Mouse (Mus musculus) kidney, embryonic 16.5 days (tissue): Measurements from ENCODE around the gene Anp32e. TPM values are rescaled to one million over a fixed set of nuclear protein-coding genes. Genes with fewer than 3 reads are reported as not detected.
A peak's percentile ranks its signal among the peaks of the same experiment; 100 is the strongest.

Experiments
- ATAC-seq: fragments of 200-750 bp; cut with Nextera tagmentation; 2 replicates; pipeline ENCODE4 v1.8.0; 2017; ENCODE audit warnings: moderate TSS enrichment; ENCODE audit not compliant: low FRiP score, low TSS enrichment
- H3K27ac ChIP-seq: fragments of 300-500 bp; sonication (generic); 2 replicates; pipeline ENCODE4 v1.5.1; 2014; ENCODE audit warnings: low read length
- H3K27me3 ChIP-seq: fragments of 300-500 bp; sonication (generic); 2 replicates; pipeline ENCODE4 v1.6.1; 2014; ENCODE audit warnings: low read length, control low read depth, mixed read lengths; ENCODE audit not compliant: insufficient read depth
- H3K36me3 ChIP-seq: fragments of 300-500 bp; sonication (generic); 2 replicates; pipeline ENCODE4 v1.6.1; 2014; ENCODE audit warnings: low read length, control low read depth, mixed read lengths; ENCODE audit not compliant: insufficient read depth
- H3K4me1 ChIP-seq: fragments of 300-500 bp; sonication (generic); 2 replicates; pipeline ENCODE4 v1.6.1; 2014; ENCODE audit warnings: low read length, control low read depth, mixed read lengths; ENCODE audit not compliant: insufficient read depth
- H3K4me2 ChIP-seq: fragments of 300-500 bp; sonication (generic); replicated peaks from 2 replicates; pipeline ENCODE4 v1.6.1; 2014; ENCODE audit warnings: low read depth, low read length
- H3K4me3 ChIP-seq: fragments of 300-500 bp; sonication (generic); 2 replicates; pipeline ENCODE4 v1.5.1; 2014; ENCODE audit warnings: mild to moderate bottlenecking, low read length
- H3K9ac ChIP-seq: fragments of 300-500 bp; sonication (generic); replicated peaks from 2 replicates; pipeline ENCODE4 v1.6.1; 2014; ENCODE audit warnings: low read length
- H3K9me3 ChIP-seq: fragments of 300-500 bp; sonication (generic); 2 replicates; pipeline ENCODE4 v1.6.1; 2016; ENCODE audit warnings: low read length, control low read depth
- whole genome bisulfite sequencing: fragments of 180-500 bp; shearing (Covaris S2); extraction: QIAGEN DNeasy Blood & Tissue Kit; methylation state at CpG from one replicate; pipeline ENCODE4 v1.1.7; 2014; 5-methylcytosine and 5-hydroxymethylcytosine counted together
- polyA plus RNA-seq: library from polyadenylated mRNA; unstranded; fragments of >200 nt; fragmentation: Nextera tagmentation; extraction: Ambion mirVana; gene quantifications from 2 replicates; pipeline ENCODE4 v1.2.1, GENCODE M21; 2015

Gene Anp32e
- polyA plus RNA-seq: 206 and 252 TPM in 2 replicates

GRCm38 (mm10) chr3:95928658-95929503, at the start of gene Anp32e:
Gene Anp32e, plus strand, starts transcription at chr3:95929246.
- Histone ChIP-seq H3K9me3 (no peaks in the 10 kb centered on the region), H3K4me3 (peak within 1 kb of the TSS; percentile 93), H3K27me3 (no peaks in the 10 kb centered on the region), H3K4me1 (peaks cover 17% of the 10 kb centered on the region), H3K27ac (peak within 1 kb of the TSS; percentile 88), H3K4me2 (peak within 1 kb of the TSS; percentile 81), H3K36me3 (peaks cover 6% of the 10 kb centered on the region), H3K9ac (peak within 1 kb of the TSS; percentile 95)
- under 1% methylated on average over 49 of the region's 49 CpGs for WGBS
- ATAC-seq: peak; percentile 100

DNA sequence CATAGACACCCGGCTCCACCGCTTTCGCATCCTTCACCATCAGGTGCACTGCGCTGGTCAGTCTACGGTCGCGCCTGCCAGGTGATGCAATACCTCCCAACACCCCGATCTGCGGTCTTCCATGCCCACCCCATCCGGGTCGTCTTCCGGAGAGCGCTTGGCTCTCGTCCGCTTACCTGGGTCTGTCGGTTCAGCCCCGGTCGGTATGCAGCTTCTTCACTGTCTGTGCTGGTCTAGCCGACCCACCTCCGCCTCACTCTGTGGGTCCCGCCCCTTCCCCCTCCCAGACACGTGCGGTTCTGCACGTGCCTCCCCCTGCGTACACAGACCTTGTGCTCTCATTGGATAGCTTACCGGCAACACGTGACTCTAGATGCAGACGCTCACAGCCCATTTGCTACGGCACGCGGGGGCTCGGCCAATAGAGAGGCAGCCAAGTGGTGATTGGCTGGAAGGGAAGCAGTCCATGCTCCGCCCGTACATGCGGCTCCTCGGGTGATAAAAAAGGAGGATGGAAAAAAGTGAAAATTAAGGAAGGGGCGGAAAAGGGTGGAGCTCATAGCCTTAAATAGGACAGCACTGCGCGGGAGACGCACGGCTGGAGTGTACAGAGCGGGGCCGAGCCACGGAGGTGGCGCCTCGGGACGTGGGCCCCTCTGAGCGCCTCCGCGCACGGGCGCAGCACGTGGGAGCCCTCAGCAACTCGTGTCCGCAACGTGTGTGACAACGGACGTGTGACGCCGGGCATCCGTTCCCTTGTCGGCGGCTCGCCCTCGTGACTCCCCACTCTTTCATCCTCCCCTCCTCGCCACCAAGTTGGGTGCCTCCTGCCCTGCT, 46.8 kb upstream of the Anp32e start, which contains the start of gene Ciart:
Ciart (minus strand) TSS at position 273 of the 837 bp plus-strand sequence.
- Histone ChIP-seq H3K27me3 (no peaks in the 10 kb centered on the region), H3K9me3 (no peaks in the 10 kb centered on the region), H3K27ac (no peak within 1 kb of the TSS), H3K9ac (peak within 1 kb of the TSS; percentile 31), H3K4me1 (peaks cover 9% of the 10 kb centered on the region; the same call in 1 of the 2 replicates), H3K4me3 (peak within 1 kb of the TSS; percentile 52), H3K36me3 (no peaks in the 10 kb centered on the region), H3K4me2 (peak within 1 kb of the TSS; percentile 92)
- WGBS: 0% methylated on average over 65 of the region's 66 CpGs
- ATAC-seq: peak; percentile 99

GRCm38 (mm10) chr3:95882816-95883425, 46.1 kb upstream of the Anp32e start:
- WGBS: 1% methylated on average over 24 of the region's 24 CpGs

DNA sequence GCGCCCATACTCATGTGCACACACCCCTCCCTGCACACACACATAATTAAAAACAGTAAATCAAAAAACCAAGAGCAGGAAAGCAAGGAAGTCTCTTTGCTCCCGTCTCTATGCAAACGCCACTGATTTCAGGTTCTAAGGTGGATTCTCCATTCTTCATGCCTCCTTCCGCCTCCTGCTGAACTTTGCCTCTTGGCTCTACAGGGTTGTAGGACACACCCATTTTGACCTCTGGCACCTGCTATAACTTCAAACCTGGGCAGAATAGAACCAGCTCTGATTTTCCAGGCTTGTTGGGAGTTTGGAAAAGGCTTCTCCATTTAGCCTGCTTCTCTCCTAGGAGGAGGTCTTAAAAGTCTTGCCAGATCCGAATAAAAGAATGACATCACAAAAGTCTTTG, 44.6 kb upstream of the Anp32e start:
- no peak overlapping the region for H3K4me2 ChIP-seq
- H3K4me1 ChIP-seq: peaks cover 11% of the 10 kb centered on the region; the same call in 1 of the 2 replicates
- no peak overlapping the region for H3K27ac ChIP-seq
- no peak overlapping the region for H3K4me3 ChIP-seq
- H3K27me3 ChIP-seq: no peaks in the 10 kb centered on the region
- ATAC-seq: no peak
- no peak overlapping the region for H3K9ac ChIP-seq
- WGBS: 68% methylated on average over 5 of the region's 5 CpGs
- no peaks in the 10 kb centered on the region for H3K9me3 ChIP-seq
- H3K36me3 ChIP-seq: no peaks in the 10 kb centered on the region

More at GRCm38 (mm10) chr3:95882816-95883425, 46.1 kb upstream of the Anp32e start:
- no peaks in the 10 kb centered on the region for H3K27me3 ChIP-seq
- H3K4me1 ChIP-seq: peaks cover 11% of the 10 kb centered on the region; the same call in 1 of the 2 replicates
- H3K9me3 ChIP-seq: no peaks in the 10 kb centered on the region
- no peak overlapping the region for H3K27ac ChIP-seq
- peak overlapping the region; percentile 52 for H3K4me3 ChIP-seq
- no peaks in the 10 kb centered on the region for H3K36me3 ChIP-seq
- no peak for ATAC-seq
- peak overlapping the region; percentile 22 for H3K9ac ChIP-seq
- peak overlapping the region; percentile 92 for H3K4me2 ChIP-seq

- no peaks in the 10 kb centered on the region for H3K36me3 ChIP-seq
- H3K4me3 ChIP-seq: no peak overlapping the region
- H3K9me3 ChIP-seq: no peaks in the 10 kb centered on the region
- no peak overlapping the region for H3K4me2 ChIP-seq
- H3K4me1 ChIP-seq: peaks cover 31% of the 10 kb centered on the region
- WGBS: 44% methylated on average over 4 of the region's 4 CpGs
- no peaks in the 10 kb centered on the region for H3K27me3 ChIP-seq
- H3K27ac ChIP-seq: no peak overlapping the region
- ATAC-seq: peak; percentile 64; the same call in 1 of the 2 replicates
- H3K9ac ChIP-seq: no peak overlapping the region
These were observed 41.5 kb upstream of the Anp32e start for GRCm38 (mm10) chr3:95887596-95887995.

GRCm38 (mm10) chr3:95889664-95890063, 39.4 kb upstream of the Anp32e start:
- WGBS: 72% methylated on average over 3 of the region's 3 CpGs
- no peak for ATAC-seq
- H3K4me1 ChIP-seq: peaks cover 26% of the 10 kb centered on the region
- H3K27ac ChIP-seq: no peak overlapping the region
- H3K4me3 ChIP-seq: no peak overlapping the region
- no peaks in the 10 kb centered on the region for H3K36me3 ChIP-seq
- H3K9ac ChIP-seq: no peak overlapping the region
- no peaks in the 10 kb centered on the region for H3K9me3 ChIP-seq
- no peak overlapping the region for H3K4me2 ChIP-seq
- H3K27me3 ChIP-seq: no peaks in the 10 kb centered on the region

DNA sequence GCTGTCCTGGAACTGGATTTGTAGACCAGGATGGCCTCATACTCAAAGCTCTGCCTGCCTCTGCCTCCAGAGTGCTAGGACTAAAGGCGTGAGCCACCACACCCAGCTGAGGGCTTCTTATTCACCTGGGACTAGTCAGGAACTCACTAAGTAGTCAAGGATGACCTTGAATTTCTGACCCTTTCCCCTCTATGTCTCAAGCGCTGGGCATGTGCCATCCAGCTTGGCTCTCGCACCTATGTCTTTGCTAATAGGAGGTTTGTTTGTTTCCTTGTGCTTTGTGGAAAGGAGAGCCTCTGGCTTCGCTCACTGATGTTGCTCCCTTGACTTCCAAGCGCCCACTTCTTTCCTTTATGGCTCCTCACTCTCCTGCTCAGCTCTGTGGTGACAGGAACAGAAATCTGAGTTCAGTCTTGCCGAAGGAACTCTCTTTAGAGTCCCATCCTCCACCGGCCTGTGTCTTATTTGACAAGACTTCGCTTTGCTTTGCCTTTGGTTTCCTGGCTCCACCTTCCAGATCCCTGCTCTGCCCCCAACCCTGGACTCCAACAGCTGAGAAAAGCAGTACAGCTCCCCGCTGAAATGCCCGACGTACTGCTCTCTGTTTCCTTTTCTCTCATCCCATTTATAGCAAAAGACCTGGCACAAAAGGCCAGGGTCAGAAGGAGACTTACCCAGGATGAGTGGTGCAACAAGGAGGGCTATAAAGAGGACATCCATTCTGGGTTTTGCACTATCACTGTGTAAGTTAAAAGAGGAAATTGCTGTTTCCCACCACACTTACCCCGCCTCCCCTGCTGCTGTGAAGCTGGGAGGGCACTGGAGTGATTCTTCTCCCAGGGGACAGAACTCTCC, 37.6 kb upstream of the Anp32e start, which contains the start of gene BC028528:
BC028528 (minus strand) TSS at position 795 of the 855 bp plus-strand sequence.
- peak within 1 kb of the TSS; percentile 49 for H3K4me2 ChIP-seq
- peak within 1 kb of the TSS; percentile 37 for H3K4me3 ChIP-seq
- peak within 1 kb of the TSS; percentile 90 for H3K27ac ChIP-seq
- no peak; the same call in 1 of the 2 replicates for ATAC-seq
- 12% methylated on average over 12 of the region's 12 CpGs for WGBS
- no peaks in the 10 kb centered on the region for H3K9me3 ChIP-seq
- H3K27me3 ChIP-seq: no peaks in the 10 kb centered on the region
- peaks cover 31% of the 10 kb centered on the region for H3K4me1 ChIP-seq
- H3K36me3 ChIP-seq: no peaks in the 10 kb centered on the region
- peak within 1 kb of the TSS; percentile 40 for H3K9ac ChIP-seq

- 0 out of 2 replicates have a peak, but pooled peaks cover 1% of the 10 kb centered on the region for H3K36me3 ChIP-seq
- peak overlapping the region; percentile 92 for H3K27ac ChIP-seq
- H3K4me1 ChIP-seq: peaks cover 31% of the 10 kb centered on the region
- 24% methylated on average over 11 of the region's 11 CpGs for WGBS
- peak overlapping the region; percentile 61 for H3K4me2 ChIP-seq
- no peaks in the 10 kb centered on the region for H3K27me3 ChIP-seq
- H3K9me3 ChIP-seq: no peaks in the 10 kb centered on the region
- peak overlapping the region; percentile 37 for H3K4me3 ChIP-seq
- ATAC-seq: peak; percentile 40; the same call in 1 of the 2 replicates
- H3K9ac ChIP-seq: peak overlapping the region; percentile 40
These were observed 36.7 kb upstream of the Anp32e start for GRCm38 (mm10) chr3:95892066-95893052.
